Mouse (Mus musculus): ENCODE measurements at regions not wholly inside any gene's neighbourhood (a gene's known extent, or its start where the extent isn't known, plus 50 kb on each side); places are given as distances from the start of the nearest gene placed in this dataset.

DNA sequence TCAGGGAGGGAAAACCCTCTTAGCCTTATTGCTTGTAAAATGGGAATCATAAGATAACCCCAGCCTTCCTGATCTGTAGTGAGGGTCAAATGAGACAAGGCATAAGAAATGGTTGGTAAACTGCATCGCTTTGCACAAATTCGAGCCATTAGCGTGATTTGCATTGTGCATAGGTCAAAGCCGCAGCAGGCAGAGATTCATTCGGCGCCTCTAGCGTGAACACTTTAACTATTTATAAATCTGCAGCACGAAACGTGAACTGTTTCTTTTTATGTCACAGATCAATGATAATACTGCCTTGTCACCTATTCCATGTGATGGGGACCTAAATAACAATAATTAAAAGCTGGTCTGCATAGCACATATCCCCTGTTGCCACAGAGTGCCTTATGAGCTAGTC is 354.9 kb downstream of the Lrig3 start:
- TF ChIP-seq GATA1 (IDR thresholded peaks at IDR 0.05; ENCODE audit: borderline replicate concordance, low read length) (no peak), FLI1 (IDR thresholded peaks at IDR 0.05; ENCODE audit: low read length) (no peak)

Measured in megakaryocyte, embryonic 14.5 days (primary cell).